17 mouse cellular contexts compared by ENCODE assay signal in the genomic region with DNA sequence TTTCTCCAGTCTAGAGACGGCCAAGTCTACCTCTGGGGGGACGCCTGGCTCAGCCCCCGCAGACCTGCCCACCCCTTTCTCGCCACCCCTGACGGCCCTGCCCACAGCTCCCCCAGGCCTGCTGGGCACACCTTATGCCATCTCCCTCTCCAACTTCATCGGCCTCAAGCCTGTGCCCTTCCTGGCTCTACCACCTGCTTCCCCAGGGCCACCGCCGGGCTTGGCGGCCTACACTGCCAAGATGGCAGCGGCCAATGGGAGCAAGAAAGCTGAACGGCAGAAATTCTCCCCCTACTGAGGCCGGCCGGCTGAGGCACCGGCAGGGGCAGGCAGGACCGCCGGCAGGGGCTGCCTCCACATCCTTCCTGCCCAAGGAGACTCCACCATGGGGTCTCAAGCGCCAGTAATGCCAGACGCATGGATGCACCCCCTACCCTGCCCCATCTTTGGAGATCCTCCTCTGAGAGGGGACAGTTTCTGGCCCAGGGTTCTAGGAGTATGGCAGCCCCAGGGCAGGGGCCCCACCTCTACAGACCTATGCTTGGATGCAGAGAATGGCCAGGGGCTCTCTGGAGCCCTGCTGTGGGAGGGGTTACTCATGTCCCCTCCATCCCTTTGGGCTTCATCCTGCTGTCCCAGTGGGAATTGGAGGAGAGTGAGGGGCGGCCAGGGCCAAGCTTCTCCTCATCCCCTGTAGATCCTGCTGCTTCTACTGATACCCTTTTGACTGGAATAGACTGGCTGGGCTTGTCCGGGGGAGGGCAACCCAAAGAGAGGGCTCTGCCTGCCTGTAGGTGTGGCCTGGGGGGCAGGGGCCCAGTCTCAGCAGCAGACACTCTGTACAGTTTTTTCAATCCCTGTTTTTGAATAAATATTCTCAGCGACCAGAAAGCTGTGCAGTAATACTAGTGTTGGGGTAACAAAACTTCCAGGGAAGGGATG. TPM values are rescaled to one million over a fixed set of nuclear protein-coding genes. Genes with fewer than 3 reads are reported as not detected.
DNase-seq lines count a peak whose midpoint lies in the region; ATAC-seq and TF ChIP-seq lines count a peak whose summit lies in the region.
"Had no signal": no experiment of that assay in that cellular context is flagged by ENCODE, and none has a peak within 500 bp of the region (broad histone marks: within the 10 kb centered on the region; RNA-seq: fewer than 3 reads in every experiment).

No protein-coding gene starts in this region.

- H3K27ac ChIP-seq in hindbrain, embryonic 11.5 days (ENCODE audit: low read depth, low read length), result no peak overlapping the region
- no peak overlapping the region for H3K27ac ChIP-seq in hindbrain, embryonic 12.5 days
- no peak overlapping the region for H3K27ac ChIP-seq in ES-Bruce4 (ENCODE audit: insufficient read depth, low read length)
- no peak overlapping the region for H3K27ac ChIP-seq in stomach, postnatal 0 days (replicated peaks)
- H3K27ac ChIP-seq: forebrain, embryonic 12.5 days; gastrocnemius, adult 2 months; heart, adult 2 months; lung, embryonic 15.5 days had no signal

- H3K4me1 ChIP-seq in hindbrain, embryonic 11.5 days (replicated peaks; ENCODE audit: control insufficient read depth, insufficient read depth, low read length), result peaks cover 14% of the 10 kb centered on the region; the same call in 1 of the 2 replicates
- H3K4me1 ChIP-seq in hindbrain, embryonic 12.5 days, result peaks cover 45% of the 10 kb centered on the region
- peaks cover 3% of the 10 kb centered on the region for H3K4me1 ChIP-seq in ES-Bruce4 (ENCODE audit: control insufficient read depth, insufficient read depth, low read length)
- H3K4me1 ChIP-seq in stomach, postnatal 0 days (replicated peaks; ENCODE audit: control insufficient read depth, insufficient read depth), result no peaks in the 10 kb centered on the region

- no peak for TF ChIP-seq CTCF in ES-Bruce4 (IDR thresholded peaks at IDR 0.05; ENCODE audit: low read depth, low read length)
- TF ChIP-seq CTCF in stomach, postnatal 0 days (IDR thresholded peaks at IDR 0.05; ENCODE audit: low read depth), result no peak

- 86% methylated on average over 21 of the region's 21 CpGs for WGBS in hindbrain, embryonic 11.5 days
- 84% methylated on average over 21 of the region's 21 CpGs for WGBS in hindbrain, embryonic 12.5 days
- 89% methylated on average over 21 of the region's 21 CpGs for WGBS in stomach, postnatal 0 days

- H3K9ac ChIP-seq in hindbrain, embryonic 11.5 days (ENCODE audit: low read depth, low read length), result no peak overlapping the region
- no peak overlapping the region for H3K9ac ChIP-seq in hindbrain, embryonic 12.5 days
- H3K9ac ChIP-seq in ES-Bruce4 (ENCODE audit: low read depth, poor library complexity, severe bottlenecking), result no peak overlapping the region
- H3K9ac ChIP-seq in stomach, postnatal 0 days (ENCODE audit: low read length), result no peak overlapping the region
- H3K9ac ChIP-seq: lung, embryonic 15.5 days had no signal

- no peaks in the 10 kb centered on the region for H3K27me3 ChIP-seq in hindbrain, embryonic 11.5 days (ENCODE audit: control insufficient read depth, insufficient read depth, low read length)
- peaks cover 4% of the 10 kb centered on the region; the same call in 1 of the 2 replicates for H3K27me3 ChIP-seq in hindbrain, embryonic 12.5 days
- no peaks in the 10 kb centered on the region for H3K27me3 ChIP-seq in ES-Bruce4 (ENCODE audit: control insufficient read depth, insufficient read depth, low read length, poor library complexity, severe bottlenecking)
- peaks cover 2% of the 10 kb centered on the region; the same call in 1 of the 2 replicates for H3K27me3 ChIP-seq in stomach, postnatal 0 days (ENCODE audit: control insufficient read depth, insufficient read depth, low read length)
- H3K27me3 ChIP-seq: Patski had no signal

- no peak for TF ChIP-seq POLR2A in ES-Bruce4 (IDR thresholded peaks at IDR 0.05; ENCODE audit: insufficient read depth, low read length)

- TF ChIP-seq EP300 in ES-Bruce4 (IDR thresholded peaks at IDR 0.05; ENCODE audit: insufficient read depth, low read depth, low read length), result no peak
- no peak for TF ChIP-seq EP300 in stomach, postnatal 0 days (optimal IDR thresholded peaks at IDR 0.05)

- DNase-seq in hindbrain, embryonic 11.5 days (ENCODE audit: low spot score), result no peak
- peak; percentile 86 for DNase-seq in cerebellum, adult 11 months
- peak; percentile 84 to 91 for DNase-seq in cerebellum, postnatal 36 days
- DNase-seq in liver, result no peak
- no peak for DNase-seq in stomach, postnatal 0 days (ENCODE audit: low spot score)
- DNase-seq: gastrocnemius, adult 2 months; heart, adult 2 months; heart, postnatal 4 days; kidney, adult 18-20 months; kidney, postnatal 4 days had no signal

- peaks cover 25% of the 10 kb centered on the region for H3K36me3 ChIP-seq in hindbrain, embryonic 11.5 days (ENCODE audit: control insufficient read depth, insufficient read depth, low read length)
- H3K36me3 ChIP-seq in hindbrain, embryonic 12.5 days, result peaks cover 52% of the 10 kb centered on the region
- no peaks in the 10 kb centered on the region for H3K36me3 ChIP-seq in ES-Bruce4 (ENCODE audit: control insufficient read depth, insufficient read depth, low read length, poor library complexity, severe bottlenecking)
- H3K36me3 ChIP-seq in stomach, postnatal 0 days (ENCODE audit: control insufficient read depth, insufficient read depth, low read length), result no peaks in the 10 kb centered on the region

- H3K4me3 ChIP-seq in hindbrain, embryonic 11.5 days (ENCODE audit: low read depth, low read length), result no peak overlapping the region
- H3K4me3 ChIP-seq in hindbrain, embryonic 12.5 days, result no peak overlapping the region
- H3K4me3 ChIP-seq in ES-Bruce4 (ENCODE audit: low read depth, low read length), result peak overlapping the region; percentile 31
- H3K4me3 ChIP-seq in stomach, postnatal 0 days (ENCODE audit: low read depth, low read length), result no peak overlapping the region
- H3K4me3 ChIP-seq: forebrain, embryonic 12.5 days; heart, adult 2 months had no signal

- H3K9me3 ChIP-seq in hindbrain, embryonic 11.5 days (ENCODE audit: control insufficient read depth, low read length), result no peaks in the 10 kb centered on the region
- H3K9me3 ChIP-seq in hindbrain, embryonic 12.5 days (replicated peaks), result no peaks in the 10 kb centered on the region
- no peaks in the 10 kb centered on the region for H3K9me3 ChIP-seq in ES-Bruce4 (replicated peaks; ENCODE audit: control insufficient read depth, insufficient read depth, low read length, poor library complexity, severe bottlenecking)
- H3K9me3 ChIP-seq in stomach, postnatal 0 days (ENCODE audit: control insufficient read depth, low read length), result no peaks in the 10 kb centered on the region
- H3K9me3 ChIP-seq: forebrain, embryonic 12.5 days; lung, embryonic 15.5 days had no signal

- ATAC-seq in hindbrain, embryonic 11.5 days (ENCODE audit: low FRiP score), result no peak
- no peak for ATAC-seq in hindbrain, embryonic 12.5 days (ENCODE audit: low FRiP score)
- no peak for ATAC-seq in stomach, postnatal 0 days (ENCODE audit: low FRiP score, low TSS enrichment)
- ATAC-seq: CD4-positive, CD25-positive, alpha-beta regulatory T cell, adult 4 months; Patski had no signal

- 0 out of 2 replicates have a peak overlapping the region, but pooled peaks have one; percentile 7 for H3K4me2 ChIP-seq in hindbrain, embryonic 11.5 days (replicated peaks; ENCODE audit: low read depth, low read length)
- no peak overlapping the region for H3K4me2 ChIP-seq in hindbrain, embryonic 12.5 days (replicated peaks)
- no peak overlapping the region for H3K4me2 ChIP-seq in stomach, postnatal 0 days (replicated peaks; ENCODE audit: low read depth)

RNA-seq across cellular contexts. Expression of a gene that starts 2.3 kb away (rescaled TPM):
- polyA plus RNA-seq in hindbrain, embryonic 11.5 days (2014; fragmentation: Nextera tagmentation; extraction: Ambion mirVana), result 0.22 and 0.29 TPM in 2 replicates
- 0.41 and 0.68 TPM in 2 replicates for polyA plus RNA-seq in hindbrain, embryonic 12.5 days (2016; fragmentation: Nextera tagmentation; extraction: Ambion mirVana)
- polyA plus RNA-seq in ES-Bruce4 (2011; ENCODE audit: insufficient read depth, insufficient read length, low read depth, missing spikeins), result 0.30 and 0.44 TPM in 2 replicates
- polyA plus RNA-seq in stomach, postnatal 0 days (2015; fragmentation: Nextera tagmentation; extraction: Ambion mirVana), result 0.15 and 0.23 TPM in 2 replicates
- polyA plus RNA-seq: CD4-positive, CD25-positive, alpha-beta regulatory T cell, adult 4 months; heart, adult 2 months; liver, adult 2 months had no signal

RNA-seq across cellular contexts. Expression of a gene that starts 10.3 kb away (rescaled TPM):
- polyA plus RNA-seq in hindbrain, embryonic 11.5 days (2014; fragmentation: Nextera tagmentation; extraction: Ambion mirVana), result 222 and 249 TPM in 2 replicates
- 308 and 309 TPM in 2 replicates for polyA plus RNA-seq in hindbrain, embryonic 12.5 days (2016; fragmentation: Nextera tagmentation; extraction: Ambion mirVana)
- polyA plus RNA-seq in ES-Bruce4 (2011; ENCODE audit: insufficient read depth, insufficient read length, low read depth, missing spikeins), result 99.2 and 115 TPM in 2 replicates
- 16.8 and 20.3 TPM in 2 replicates for polyA plus RNA-seq in stomach, postnatal 0 days (2015; fragmentation: Nextera tagmentation; extraction: Ambion mirVana)

RNA-seq across cellular contexts. Expression of a gene that starts 12.4 kb away (rescaled TPM):
- polyA plus RNA-seq in hindbrain, embryonic 11.5 days (2014; fragmentation: Nextera tagmentation; extraction: Ambion mirVana), result 41.3 and 42.2 TPM in 2 replicates
- 42.7 and 52.2 TPM in 2 replicates for polyA plus RNA-seq in hindbrain, embryonic 12.5 days (2016; fragmentation: Nextera tagmentation; extraction: Ambion mirVana)
- 82.1 and 89.4 TPM in 2 replicates for polyA plus RNA-seq in ES-Bruce4 (2011; ENCODE audit: insufficient read depth, insufficient read length, low read depth, missing spikeins)
- 22.4 and 23.3 TPM in 2 replicates for polyA plus RNA-seq in stomach, postnatal 0 days (2015; fragmentation: Nextera tagmentation; extraction: Ambion mirVana)

RNA-seq across cellular contexts. Expression of a gene that starts 13.4 kb away (rescaled TPM):
- 0.54 and 1.4 TPM in 2 replicates for polyA plus RNA-seq in hindbrain, embryonic 11.5 days (2014; fragmentation: Nextera tagmentation; extraction: Ambion mirVana)
- polyA plus RNA-seq in hindbrain, embryonic 12.5 days (2016; fragmentation: Nextera tagmentation; extraction: Ambion mirVana), result 1.6 and 2.1 TPM in 2 replicates
- polyA plus RNA-seq in ES-Bruce4 (2011; ENCODE audit: insufficient read depth, insufficient read length, low read depth, missing spikeins), result 5.1 and 8.0 TPM in 2 replicates
- polyA plus RNA-seq in stomach, postnatal 0 days (2015; fragmentation: Nextera tagmentation; extraction: Ambion mirVana), result 5.8 TPM in 2 replicates

RNA-seq across cellular contexts. Expression of a gene that starts 15.9 kb away (rescaled TPM):
- 31.2 and 34.7 TPM in 2 replicates for polyA plus RNA-seq in hindbrain, embryonic 11.5 days (2014; fragmentation: Nextera tagmentation; extraction: Ambion mirVana)
- 37.5 and 39.7 TPM in 2 replicates for polyA plus RNA-seq in hindbrain, embryonic 12.5 days (2016; fragmentation: Nextera tagmentation; extraction: Ambion mirVana)
- 35.1 and 35.5 TPM in 2 replicates for polyA plus RNA-seq in ES-Bruce4 (2011; ENCODE audit: insufficient read depth, insufficient read length, low read depth, missing spikeins)
- polyA plus RNA-seq in stomach, postnatal 0 days (2015; fragmentation: Nextera tagmentation; extraction: Ambion mirVana), result 23.1 and 23.2 TPM in 2 replicates

Comparison
In these comparisons a context has a peak if more than half of its experiments do, and no peak if none do; other contexts are left out.
1. DNase-seq: peak in cerebellum, adult 11 months (single experiment) and cerebellum, postnatal 36 days (2 of 2); none in hindbrain, embryonic 11.5 days (single experiment), liver (single experiment) and stomach, postnatal 0 days (single experiment).